8 mouse cellular contexts compared by ENCODE assay signal in the genomic region with DNA sequence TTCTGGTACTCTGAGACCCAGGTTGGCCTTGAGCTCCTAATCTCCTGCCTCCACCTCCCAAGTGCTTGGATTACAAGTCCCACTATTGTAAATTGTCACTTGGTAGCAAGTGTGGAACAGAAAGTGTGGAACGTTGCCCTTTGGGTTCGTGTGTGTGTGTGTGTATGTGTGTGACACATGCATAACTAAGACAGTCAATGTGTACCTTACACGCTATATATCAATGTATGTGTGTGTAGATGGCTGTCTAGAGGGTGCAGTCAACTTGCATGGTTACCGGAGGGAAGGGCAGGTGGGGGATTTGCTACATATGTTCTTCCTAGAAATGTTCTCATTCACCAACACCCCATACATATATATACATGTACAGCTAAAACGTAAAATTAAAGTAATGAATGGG. TPM values are rescaled to one million over a fixed set of nuclear protein-coding genes. Genes with fewer than 3 reads are reported as not detected.
DNase-seq lines count a peak whose midpoint lies in the region; ATAC-seq and TF ChIP-seq lines count a peak whose summit lies in the region.

No protein-coding gene starts in this region.

- TF ChIP-seq CTCF in cerebellum, adult 2 months (IDR thresholded peaks at IDR 0.05; ENCODE audit: borderline replicate concordance, insufficient read depth, low read depth, low read length), result no peak
- TF ChIP-seq CTCF in lung, postnatal 0 days (IDR thresholded peaks at IDR 0.05), result no peak

- peak overlapping the region; percentile 95 for H3K4me2 ChIP-seq in lung, postnatal 0 days (replicated peaks; ENCODE audit: low read depth, low read length)
- peak overlapping the region; percentile 90 for H3K4me2 ChIP-seq in limb, embryonic 14.5 days (replicated peaks; ENCODE audit: low read depth, low read length, severe bottlenecking)
- peak overlapping the region; percentile 88 for H3K4me2 ChIP-seq in stomach, embryonic 14.5 days (replicated peaks; ENCODE audit: low read depth, low read length)

- peaks cover 20% of the 10 kb centered on the region for H3K4me1 ChIP-seq in cerebellum, adult 2 months (ENCODE audit: control insufficient read depth, insufficient read depth, low read length)
- H3K4me1 ChIP-seq in lung, postnatal 0 days (ENCODE audit: insufficient read depth, low read depth, low read length), result peaks cover 5% of the 10 kb centered on the region; the same call in 1 of the 2 replicates
- peaks cover 6% of the 10 kb centered on the region; the same call in 1 of the 2 replicates for H3K4me1 ChIP-seq in limb, embryonic 14.5 days (ENCODE audit: control insufficient read depth, insufficient read depth, low read length)
- peaks cover 4% of the 10 kb centered on the region; the same call in 1 of the 2 replicates for H3K4me1 ChIP-seq in stomach, embryonic 14.5 days (ENCODE audit: control insufficient read depth, insufficient read depth, low read length)

- no peaks in the 10 kb centered on the region for H3K36me3 ChIP-seq in lung, postnatal 0 days (ENCODE audit: insufficient read depth, low read length)
- no peaks in the 10 kb centered on the region for H3K36me3 ChIP-seq in limb, embryonic 14.5 days (ENCODE audit: control insufficient read depth, insufficient read depth, low read length)
- no peaks in the 10 kb centered on the region for H3K36me3 ChIP-seq in stomach, embryonic 14.5 days (ENCODE audit: control insufficient read depth, insufficient read depth, low read length)

- peak overlapping the region; percentile 19; the same call in 1 of the 2 replicates for H3K27ac ChIP-seq in cerebellum, adult 2 months (ENCODE audit: insufficient read depth, low read length)
- H3K27ac ChIP-seq in lung, postnatal 0 days (ENCODE audit: low read length), result no peak overlapping the region
- no peak overlapping the region for H3K27ac ChIP-seq in limb, embryonic 14.5 days (replicated peaks; ENCODE audit: low read depth, low read length)
- H3K27ac ChIP-seq in stomach, embryonic 14.5 days (ENCODE audit: low read length), result no peak overlapping the region

- TF ChIP-seq EP300 in lung, postnatal 0 days (IDR thresholded peaks at IDR 0.05), result no peak

- WGBS in cerebellum, adult 2 months, result 43% methylated on average over 5 of the region's 5 CpGs
- WGBS in lung, postnatal 0 days, result 53% methylated on average over 5 of the region's 5 CpGs
- WGBS in limb, embryonic 14.5 days, result 68% methylated on average over 5 of the region's 5 CpGs
- 66% methylated on average over 5 of the region's 5 CpGs for WGBS in stomach, embryonic 14.5 days

- no peak overlapping the region for H3K9ac ChIP-seq in lung, postnatal 0 days (replicated peaks; ENCODE audit: low read depth)
- no peak overlapping the region for H3K9ac ChIP-seq in limb, embryonic 14.5 days (ENCODE audit: low read depth, low read length, severe bottlenecking)
- no peak overlapping the region for H3K9ac ChIP-seq in stomach, embryonic 14.5 days (replicated peaks; ENCODE audit: low read depth, low read length)

- H3K27me3 ChIP-seq in cerebellum, adult 2 months (ENCODE audit: control insufficient read depth, insufficient read depth, low read length), result no peaks in the 10 kb centered on the region
- no peaks in the 10 kb centered on the region for H3K27me3 ChIP-seq in lung, postnatal 0 days (replicated peaks; ENCODE audit: insufficient read depth, low read length)
- no peaks in the 10 kb centered on the region for H3K27me3 ChIP-seq in limb, embryonic 14.5 days (ENCODE audit: control insufficient read depth, insufficient read depth, low read length)
- no peaks in the 10 kb centered on the region for H3K27me3 ChIP-seq in stomach, embryonic 14.5 days (ENCODE audit: control insufficient read depth, insufficient read depth, low read length)

- no peak for ATAC-seq in lung, postnatal 0 days
- no peak for ATAC-seq in limb, embryonic 14.5 days (ENCODE audit: low FRiP score, low read depth)
- ATAC-seq in stomach, embryonic 14.5 days (ENCODE audit: insufficient number of reproducible peaks, insufficient read depth, low FRiP score, low read depth), result no peak

- no peaks in the 10 kb centered on the region for H3K9me3 ChIP-seq in lung, postnatal 0 days (ENCODE audit: low read length)
- no peaks in the 10 kb centered on the region for H3K9me3 ChIP-seq in limb, embryonic 14.5 days (ENCODE audit: control insufficient read depth, low read length)
- H3K9me3 ChIP-seq in stomach, embryonic 14.5 days (ENCODE audit: control insufficient read depth, low read depth, low read length), result 0 out of 2 replicates have a peak, but pooled peaks cover 3% of the 10 kb centered on the region

- peak overlapping the region; percentile 65 for H3K4me3 ChIP-seq in cerebellum, adult 2 months (replicated peaks; ENCODE audit: insufficient read depth, low read depth, low read length)
- H3K4me3 ChIP-seq in lung, postnatal 0 days (ENCODE audit: low read depth, low read length), result peak overlapping the region; percentile 51
- H3K4me3 ChIP-seq in limb, embryonic 14.5 days (replicated peaks; ENCODE audit: low read length), result peak overlapping the region; percentile 61
- peak overlapping the region; percentile 64; the same call in 1 of the 2 replicates for H3K4me3 ChIP-seq in stomach, embryonic 14.5 days (ENCODE audit: low read depth, low read length)

- no peak for TF ChIP-seq POLR2A in cerebellum, adult 2 months (IDR thresholded peaks at IDR 0.05; ENCODE audit: borderline replicate concordance, insufficient read depth, low read length)
- no peak for TF ChIP-seq POLR2A in limb, embryonic 14.5 days (IDR thresholded peaks at IDR 0.05; ENCODE audit: borderline replicate concordance, extremely low read depth, insufficient read depth, insufficient read length)

- no peak for DNase-seq in cerebellum, adult 2 months
- DNase-seq in cerebellum, postnatal 36 days, result no peak
- no peak for DNase-seq in lung, postnatal 0 days (ENCODE audit: low spot score)
- DNase-seq in lung, postnatal 25 days (ENCODE audit: low spot score), result no peak
- no peak for DNase-seq in limb, embryonic 14.5 days (ENCODE audit: low spot score)
- no peak for DNase-seq in left cerebral cortex, adult 11 months (ENCODE audit: low spot score)
- DNase-seq in spleen, postnatal 10 days (ENCODE audit: low spot score in 2 of 2), result no peak

RNA-seq across cellular contexts. Expression of a gene that starts 0.4 kb away (rescaled TPM):
- 16.7 and 16.9 TPM in 2 replicates for polyA plus RNA-seq in cerebellum, adult 2 months (2012; rRNA removed)
- polyA plus RNA-seq in lung, postnatal 0 days (2015; fragmentation: Nextera tagmentation; extraction: Ambion mirVana), result 2.0 and 2.4 TPM in 2 replicates
- 4.0 and 4.6 TPM in 2 replicates for polyA plus RNA-seq in limb, embryonic 14.5 days (2012; rRNA removed)
- polyA plus RNA-seq in limb, embryonic 14.5 days (2014; fragmentation: Nextera tagmentation; extraction: Ambion mirVana), result 4.4 and 4.5 TPM in 2 replicates
- 13.3 and 14.8 TPM in 2 replicates for polyA plus RNA-seq in stomach, embryonic 14.5 days (2014; fragmentation: Nextera tagmentation; extraction: Ambion mirVana)

RNA-seq across cellular contexts. Expression of a gene that starts 12.2 kb away (rescaled TPM):
- 0.13 and 0.22 TPM in 2 replicates for polyA plus RNA-seq in cerebellum, adult 2 months (2012; rRNA removed)
- 0.19 and 0.20 TPM in 2 replicates for polyA plus RNA-seq in lung, postnatal 0 days (2015; fragmentation: Nextera tagmentation; extraction: Ambion mirVana)
- polyA plus RNA-seq in limb, embryonic 14.5 days (2012; rRNA removed), result 0.29 and 0.32 TPM in 2 replicates
- 0.15 and 0.37 TPM in 2 replicates for polyA plus RNA-seq in limb, embryonic 14.5 days (2014; fragmentation: Nextera tagmentation; extraction: Ambion mirVana)
- polyA plus RNA-seq in stomach, embryonic 14.5 days (2014; fragmentation: Nextera tagmentation; extraction: Ambion mirVana), result 0.51 and 0.77 TPM in 2 replicates

RNA-seq across cellular contexts. Expression of a gene that starts 51.8 kb away (rescaled TPM):
- 82.5 and 93.2 TPM in 2 replicates for polyA plus RNA-seq in cerebellum, adult 2 months (2012; rRNA removed)
- 68.5 and 88.6 TPM in 2 replicates for polyA plus RNA-seq in lung, postnatal 0 days (2015; fragmentation: Nextera tagmentation; extraction: Ambion mirVana)
- 53.0 and 60.3 TPM in 2 replicates for polyA plus RNA-seq in limb, embryonic 14.5 days (2012; rRNA removed)
- polyA plus RNA-seq in limb, embryonic 14.5 days (2014; fragmentation: Nextera tagmentation; extraction: Ambion mirVana), result 90.5 and 97.4 TPM in 2 replicates
- polyA plus RNA-seq in stomach, embryonic 14.5 days (2014; fragmentation: Nextera tagmentation; extraction: Ambion mirVana), result 124 and 126 TPM in 2 replicates
